Mouse (Mus musculus) hindbrain, embryonic 15.5 days (tissue): ENCODE results near the gene Ccl6. TPM values are rescaled to one million over a fixed set of nuclear protein-coding genes. Genes with fewer than 3 reads are reported as not detected.

Source experiments
- ATAC-seq: fragments of 200-750 bp; cut with Nextera tagmentation; 2 replicates; pipeline ENCODE4 v1.8.0; 2017; ENCODE audit warnings: low read depth, moderate number of reproducible peaks, moderate TSS enrichment; ENCODE audit not compliant: low FRiP score
- H3K27ac ChIP-seq: fragments of 300-500 bp; sonication (generic); replicated peaks from 2 replicates; pipeline ENCODE4 v1.5.1; 2015; ENCODE audit warnings: mild to moderate bottlenecking, inconsistent platforms
- H3K27me3 ChIP-seq: fragments of 300-500 bp; sonication (generic); 2 replicates; pipeline ENCODE4 v1.6.1; 2015; ENCODE audit warnings: control low read depth, inconsistent platforms
- H3K36me3 ChIP-seq: fragments of 300-500 bp; sonication (generic); 2 replicates; pipeline ENCODE4 v1.6.1; 2015; ENCODE audit warnings: control low read depth, inconsistent platforms
- H3K4me1 ChIP-seq: fragments of 300-500 bp; sonication (generic); replicated peaks from 2 replicates; pipeline ENCODE4 v1.6.1; 2015; ENCODE audit warnings: control low read depth, inconsistent platforms
- H3K4me2 ChIP-seq: fragments of 300-500 bp; sonication (generic); 2 replicates; pipeline ENCODE4 v1.6.1; 2015; ENCODE audit warnings: moderate library complexity, mild to moderate bottlenecking, inconsistent platforms
- H3K4me3 ChIP-seq: fragments of 300-500 bp; sonication (generic); 2 replicates; pipeline ENCODE4 v1.5.1; 2015; ENCODE audit warnings: mild to moderate bottlenecking, inconsistent platforms
- H3K9ac ChIP-seq: fragments of 300-500 bp; sonication (generic); 2 replicates; pipeline ENCODE4 v1.6.1; 2015; ENCODE audit warnings: inconsistent platforms
- H3K9me3 ChIP-seq: fragments of 300-500 bp; sonication (generic); 2 replicates; pipeline ENCODE4 v1.6.1; 2016; ENCODE audit warnings: control low read depth, inconsistent platforms
- WGBS: fragments of 180-500 bp; shearing (Covaris S2); methylation state at CpG from one replicate; pipeline ENCODE4 v1.1.7; 2015; 5-methylcytosine and 5-hydroxymethylcytosine counted together
- polyA plus RNA-seq: library from polyadenylated mRNA; unstranded; fragments of >200 nt; fragmentation: Nextera tagmentation; extraction: Ambion mirVana; gene quantifications from 2 replicates; pipeline ENCODE4 v1.2.1, GENCODE M21; 2015

The Ccl6 gene
- polyA plus RNA-seq, result 2.7 and 4.6 TPM in 2 replicates

- Histone ChIP-seq H3K27ac (no peak within 1 kb of the TSS), H3K36me3 (no peaks in the 10 kb centered on the region), H3K27me3 (no peaks in the 10 kb centered on the region), H3K9me3 (no peaks in the 10 kb centered on the region), H3K4me2 (no peak within 1 kb of the TSS), H3K4me3 (no peak within 1 kb of the TSS), H3K4me1 (no peaks in the 10 kb centered on the region), H3K9ac (no peak within 1 kb of the TSS)
- ATAC-seq, result no peak
- 64% methylated on average over 2 of the region's 2 CpGs for whole genome bisulfite sequencing
Observed at GRCm38 (mm10) chr11:83592853-83593252, at the start of gene Ccl6. TSS of gene Ccl6 (minus strand) at chr11:83593087.

GRCm38 (mm10) chr11:83641216-83641615 lies 48.3 kb upstream of the Ccl6 start:
- no peak overlapping the region for H3K9ac ChIP-seq
- H3K4me1 ChIP-seq, result no peaks in the 10 kb centered on the region
- H3K4me2 ChIP-seq, result no peak overlapping the region
- H3K27ac ChIP-seq, result no peak overlapping the region
- H3K27me3 ChIP-seq, result no peaks in the 10 kb centered on the region
- H3K36me3 ChIP-seq, result no peaks in the 10 kb centered on the region
- 83% methylated on average over 2 of the region's 2 CpGs for WGBS
- ATAC-seq, result no peak
- no peak overlapping the region for H3K4me3 ChIP-seq
- H3K9me3 ChIP-seq, result no peaks in the 10 kb centered on the region

GRCm38 (mm10) chr11:83640141-83640540 lies 47.3 kb upstream of the Ccl6 start:
- no peak overlapping the region for H3K27ac ChIP-seq
- no peak overlapping the region for H3K4me3 ChIP-seq
- no peaks in the 10 kb centered on the region for H3K27me3 ChIP-seq
- no peaks in the 10 kb centered on the region for H3K36me3 ChIP-seq
- ATAC-seq, result no peak
- no peaks in the 10 kb centered on the region for H3K9me3 ChIP-seq
- no peak overlapping the region for H3K4me2 ChIP-seq
- WGBS, result 90% methylated on average over 5 of the region's 5 CpGs
- no peak overlapping the region for H3K9ac ChIP-seq
- no peaks in the 10 kb centered on the region for H3K4me1 ChIP-seq

GRCm38 (mm10) chr11:83639533-83639932 lies 46.6 kb upstream of the Ccl6 start:
- 71% methylated on average over 3 of the region's 3 CpGs for WGBS
- no peaks in the 10 kb centered on the region for H3K27me3 ChIP-seq
- no peak for ATAC-seq

GRCm38 (mm10) chr11:83638934-83639333 lies 46.0 kb upstream of the Ccl6 start:
- Histone ChIP-seq H3K27ac (no peak overlapping the region), H3K4me1 (no peaks in the 10 kb centered on the region), H3K27me3 (no peaks in the 10 kb centered on the region), H3K9me3 (no peaks in the 10 kb centered on the region), H3K4me3 (no peak overlapping the region), H3K9ac (no peak overlapping the region), H3K36me3 (no peaks in the 10 kb centered on the region), H3K4me2 (no peak overlapping the region)
- 56% methylated on average over 2 of the region's 2 CpGs for WGBS
- no peak for ATAC-seq

More at GRCm38 (mm10) chr11:83639533-83639932, 46.6 kb upstream of the Ccl6 start:
- Histone ChIP-seq H3K4me3 (no peak overlapping the region), H3K27ac (no peak overlapping the region), H3K4me1 (no peaks in the 10 kb centered on the region), H3K4me2 (no peak overlapping the region), H3K9ac (no peak overlapping the region), H3K9me3 (no peaks in the 10 kb centered on the region), H3K36me3 (no peaks in the 10 kb centered on the region)

- no peak overlapping the region for H3K4me2 ChIP-seq
- WGBS, result 89% methylated on average over 1 of the region's 1 CpGs
- no peak overlapping the region for H3K27ac ChIP-seq
- no peaks in the 10 kb centered on the region for H3K36me3 ChIP-seq
- no peak overlapping the region for H3K4me3 ChIP-seq
- no peaks in the 10 kb centered on the region for H3K9me3 ChIP-seq
- H3K4me1 ChIP-seq, result no peaks in the 10 kb centered on the region
- no peaks in the 10 kb centered on the region for H3K27me3 ChIP-seq
- H3K9ac ChIP-seq, result no peak overlapping the region
- ATAC-seq, result no peak
Observed at GRCm38 (mm10) chr11:83636742-83637235, 43.9 kb upstream of the Ccl6 start.

GRCm38 (mm10) chr11:83634898-83635297 lies 42.0 kb upstream of the Ccl6 start:
- Histone ChIP-seq H3K9ac (no peak overlapping the region), H3K27me3 (no peaks in the 10 kb centered on the region), H3K36me3 (no peaks in the 10 kb centered on the region), H3K4me1 (no peaks in the 10 kb centered on the region), H3K27ac (no peak overlapping the region), H3K4me3 (no peak overlapping the region), H3K4me2 (no peak overlapping the region), H3K9me3 (no peaks in the 10 kb centered on the region)
- WGBS, result 96% methylated on average over 2 of the region's 2 CpGs
- ATAC-seq, result no peak

- no peaks in the 10 kb centered on the region for H3K9me3 ChIP-seq
- H3K4me3 ChIP-seq, result no peak overlapping the region
- no peak overlapping the region for H3K9ac ChIP-seq
- no peak for ATAC-seq
- H3K4me1 ChIP-seq, result no peaks in the 10 kb centered on the region
- H3K4me2 ChIP-seq, result no peak overlapping the region
- 33% methylated on average over 4 of the region's 4 CpGs for WGBS
- H3K27me3 ChIP-seq, result no peaks in the 10 kb centered on the region
- no peaks in the 10 kb centered on the region for H3K36me3 ChIP-seq
- H3K27ac ChIP-seq, result no peak overlapping the region
Observed at GRCm38 (mm10) chr11:83634425-83634824, 41.5 kb upstream of the Ccl6 start.

GRCm38 (mm10) chr11:83632744-83633143 lies 39.9 kb upstream of the Ccl6 start:
- Histone ChIP-seq H3K9me3 (no peaks in the 10 kb centered on the region), H3K27me3 (no peaks in the 10 kb centered on the region), H3K4me2 (no peak overlapping the region), H3K9ac (no peak overlapping the region), H3K36me3 (no peaks in the 10 kb centered on the region), H3K4me3 (no peak overlapping the region), H3K4me1 (no peaks in the 10 kb centered on the region), H3K27ac (no peak overlapping the region)
- no peak for ATAC-seq
- 74% methylated on average over 4 of the region's 4 CpGs for WGBS

GRCm38 (mm10) chr11:83631065-83631464 lies 38.2 kb upstream of the Ccl6 start:
- Histone ChIP-seq H3K36me3 (no peaks in the 10 kb centered on the region), H3K9ac (no peak overlapping the region), H3K4me3 (no peak overlapping the region), H3K27me3 (no peaks in the 10 kb centered on the region), H3K9me3 (no peaks in the 10 kb centered on the region), H3K4me2 (no peak overlapping the region), H3K27ac (no peak overlapping the region), H3K4me1 (no peaks in the 10 kb centered on the region)
- no peak for ATAC-seq
- 95% methylated on average over 2 of the region's 2 CpGs for WGBS

- H3K4me3 ChIP-seq, result no peak overlapping the region
- H3K27ac ChIP-seq, result no peak overlapping the region
- H3K27me3 ChIP-seq, result no peaks in the 10 kb centered on the region
- no peak overlapping the region for H3K4me2 ChIP-seq
- H3K36me3 ChIP-seq, result no peaks in the 10 kb centered on the region
- no peak overlapping the region for H3K9ac ChIP-seq
- ATAC-seq, result no peak
- H3K4me1 ChIP-seq, result no peaks in the 10 kb centered on the region
- H3K9me3 ChIP-seq, result no peaks in the 10 kb centered on the region
- WGBS, result 100% methylated on average over 1 of the region's 1 CpGs
Observed at GRCm38 (mm10) chr11:83630630-83631029, 37.7 kb upstream of the Ccl6 start.

- H3K4me3 ChIP-seq, result no peak overlapping the region
- H3K4me2 ChIP-seq, result no peak overlapping the region
- ATAC-seq, result no peak
- 88% methylated on average over 9 of the region's 9 CpGs for WGBS
- H3K27me3 ChIP-seq, result no peaks in the 10 kb centered on the region
- no peak overlapping the region for H3K27ac ChIP-seq
- H3K9ac ChIP-seq, result no peak overlapping the region
- no peaks in the 10 kb centered on the region for H3K9me3 ChIP-seq
- H3K4me1 ChIP-seq, result no peaks in the 10 kb centered on the region
- H3K36me3 ChIP-seq, result no peaks in the 10 kb centered on the region
Observed at GRCm38 (mm10) chr11:83628808-83629207, 35.9 kb upstream of the Ccl6 start.

GRCm38 (mm10) chr11:83623586-83623985 lies 30.7 kb upstream of the Ccl6 start:
- Histone ChIP-seq H3K36me3 (no peaks in the 10 kb centered on the region), H3K27ac (no peak overlapping the region), H3K9me3 (no peaks in the 10 kb centered on the region), H3K9ac (no peak overlapping the region), H3K27me3 (no peaks in the 10 kb centered on the region), H3K4me3 (no peak overlapping the region), H3K4me1 (no peaks in the 10 kb centered on the region), H3K4me2 (no peak overlapping the region)
- no peak for ATAC-seq
- 87% methylated on average over 3 of the region's 3 CpGs for WGBS
